ENCODE assay signal across 1 mouse cellular context in the genomic region with DNA sequence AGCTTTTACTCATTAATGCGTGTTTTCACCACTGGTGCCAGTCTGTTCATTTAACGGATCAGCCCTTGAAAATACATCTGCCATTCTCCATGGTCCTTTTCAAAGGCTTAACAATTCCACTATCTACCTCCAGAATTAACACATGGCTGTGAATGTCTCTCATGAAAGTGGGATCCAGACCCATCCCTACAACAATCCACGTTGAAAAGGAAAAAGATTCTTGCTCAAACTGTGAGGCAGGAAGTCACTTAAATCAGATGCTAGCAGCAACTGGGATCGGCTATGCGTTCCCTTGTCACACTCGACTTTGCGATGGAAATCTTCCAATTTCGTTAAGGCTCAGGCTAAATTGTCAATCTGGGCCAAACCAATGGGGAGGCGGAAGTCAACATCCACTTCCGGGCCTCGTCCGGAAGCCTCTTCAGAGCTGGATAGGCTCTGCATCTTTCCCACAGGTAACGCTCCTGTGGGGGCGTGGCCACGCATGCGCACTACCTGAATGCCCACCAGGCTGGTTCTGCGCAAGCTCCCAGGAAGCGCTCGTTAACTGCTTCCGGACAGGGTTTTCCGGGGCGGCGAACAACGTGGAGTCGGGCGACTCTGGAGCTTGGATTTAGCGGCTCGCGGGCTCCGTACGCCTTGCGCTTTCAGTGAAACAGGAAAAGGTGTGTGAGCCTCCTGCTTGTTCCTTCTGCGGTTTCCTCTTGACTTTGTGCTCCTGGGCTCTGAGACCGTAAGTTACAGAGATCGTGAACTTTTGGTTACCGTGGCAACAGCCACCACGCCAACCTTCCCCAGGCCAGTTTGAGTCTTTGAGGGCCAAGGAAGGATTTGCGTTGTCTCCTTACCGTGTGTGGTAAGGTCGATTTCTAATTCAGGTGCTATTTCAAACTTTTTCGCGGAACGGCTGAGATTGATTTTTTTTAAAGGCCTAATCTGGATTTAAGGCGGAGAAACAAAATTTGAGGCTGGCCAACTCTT.
TF ChIP-seq lines count a peak whose summit lies in the region.

A gene (plus strand): TSS at position 556 of the 981 bp plus-strand sequence.

TF ChIP-seq in CH12.LX, 34 proteins besides CTCF, POLR2A, EP300 and RAD21 (continued from another document):
- TF ChIP-seq POLR2AphosphoS2 (IDR thresholded peaks at IDR 0.05; ENCODE audit: low read depth, low read length) (0 out of 2 replicates have a peak, but pooled peaks have one; percentile 42), MAZ (IDR thresholded peaks at IDR 0.05; ENCODE audit: low read depth, low read length) (no peak), USF2 (conservative IDR thresholded peaks at IDR 0.05; ENCODE audit: low read depth, low read length) (no peak), KAT2A (IDR thresholded peaks at IDR 0.05; ENCODE audit: insufficient replicate concordance, low read length) (peak; percentile 86; the same call in 1 of the 2 replicates), MEF2A (IDR thresholded peaks at IDR 0.05; ENCODE audit: borderline replicate concordance, low read depth, low read length) (no peak), HCFC1 (IDR thresholded peaks at IDR 0.05; ENCODE audit: low read depth, low read length) (peak; percentile 88), CHD2 (IDR thresholded peaks at IDR 0.05; ENCODE audit: low read length) (0 out of 2 replicates have a peak, but pooled peaks have one; percentile 18), BHLHE40 (IDR thresholded peaks at IDR 0.05; ENCODE audit: low read depth, low read length) (no peak), USF1 (IDR thresholded peaks at IDR 0.05; ENCODE audit: low read depth, low read length) (no peak), MXI1 (IDR thresholded peaks at IDR 0.05; ENCODE audit: low read depth, low read length) (peak; percentile 99), JUN (IDR thresholded peaks at IDR 0.05; ENCODE audit: insufficient read depth, low read depth, low read length) (peak; percentile 33; the same call in 1 of the 2 replicates), MAFK (IDR thresholded peaks at IDR 0.05; ENCODE audit: insufficient replicate concordance, low read length) (no peak), E2F4 (IDR thresholded peaks at IDR 0.05; ENCODE audit: insufficient replicate concordance, low read depth, low read length) (no peak), ZMIZ1 (IDR thresholded peaks at IDR 0.05; ENCODE audit: low read depth, low read length) (peak; percentile 31; the same call in 1 of the 2 replicates), ZNF384 (IDR thresholded peaks at IDR 0.05; ENCODE audit: low read depth, low read length) (no peak), TCF12 (IDR thresholded peaks at IDR 0.05; ENCODE audit: low read depth, low read length) (peak; percentile 79), MYC (IDR thresholded peaks at IDR 0.05; ENCODE audit: low read depth, low read length) (peak; percentile 85), CHD1 (IDR thresholded peaks at IDR 0.05; ENCODE audit: low read depth, low read length) (no peak), MAX (IDR thresholded peaks at IDR 0.05; ENCODE audit: low read length) (peak; percentile 88), ZC3H11A (IDR thresholded peaks at IDR 0.05; ENCODE audit: low read depth, low read length) (no peak), ZKSCAN1 (IDR thresholded peaks at IDR 0.05; ENCODE audit: borderline replicate concordance, low read depth, low read length) (no peak), ETS1 (conservative IDR thresholded peaks at IDR 0.05; ENCODE audit: low read depth, low read length) (no peak), NRF1 (IDR thresholded peaks at IDR 0.05; ENCODE audit: low read depth, low read length) (peak; percentile 99), RCOR1 (conservative IDR thresholded peaks at IDR 0.05; ENCODE audit: low read depth, low read length) (no peak)
